Mouse (Mus musculus): ENCODE data around the gene Napepld. TPM values are rescaled to one million over a fixed set of nuclear protein-coding genes. Genes with fewer than 3 reads are reported as not detected.
A peak's percentile ranks its signal among the peaks of the same experiment; 100 is the strongest.

Gene Napepld
- polyA plus RNA-seq, 1 experiment from 2014 or later = 2.8 TPM

GRCm38 (mm10) chr5:21685001-21685400 is 16.2 kb downstream of the Napepld start:
- Histone ChIP-seq H3K9me3 (no peaks in the 10 kb centered on the region), H3K4me1 (replicated peaks) (no peaks in the 10 kb centered on the region), H3K4me2 (no peak overlapping the region), H3K36me3 (no peaks in the 10 kb centered on the region), H3K27me3 (no peaks in the 10 kb centered on the region), H3K9ac (replicated peaks) (no peak overlapping the region), H3K4me3 (replicated peaks) (no peak overlapping the region), H3K27ac (no peak overlapping the region)
- ATAC-seq (ENCODE audit: insufficient number of reproducible peaks, insufficient read depth, low FRiP score, low TSS enrichment, low read depth) = no peak
- 72% methylated on average over 10 of the region's 10 CpGs for WGBS

GRCm38 (mm10) chr5:21683811-21684210 is 17.4 kb downstream of the Napepld start:
- H3K27ac ChIP-seq = no peak overlapping the region
- H3K9me3 ChIP-seq = no peaks in the 10 kb centered on the region
- H3K9ac ChIP-seq (replicated peaks) = no peak overlapping the region
- WGBS = 94% methylated on average over 9 of the region's 9 CpGs
- H3K27me3 ChIP-seq = no peaks in the 10 kb centered on the region
- H3K4me1 ChIP-seq (replicated peaks) = no peaks in the 10 kb centered on the region
- H3K4me3 ChIP-seq (replicated peaks) = no peak overlapping the region
- no peaks in the 10 kb centered on the region for H3K36me3 ChIP-seq
- no peak for ATAC-seq (ENCODE audit: insufficient number of reproducible peaks, insufficient read depth, low FRiP score, low TSS enrichment, low read depth)
- no peak overlapping the region for H3K4me2 ChIP-seq

GRCm38 (mm10) chr5:21680940-21681339 is 20.3 kb downstream of the Napepld start:
- WGBS = 87% methylated on average over 5 of the region's 5 CpGs
- H3K36me3 ChIP-seq = no peaks in the 10 kb centered on the region
- no peak for ATAC-seq (ENCODE audit: insufficient number of reproducible peaks, insufficient read depth, low FRiP score, low TSS enrichment, low read depth)

GRCm38 (mm10) chr5:21680029-21680428 is 21.2 kb downstream of the Napepld start:
- WGBS = 77% methylated on average over 4 of the region's 4 CpGs
- H3K9me3 ChIP-seq = 0 out of 2 replicates have a peak, but pooled peaks cover 4% of the 10 kb centered on the region
- no peak overlapping the region for H3K9ac ChIP-seq (replicated peaks)
- ATAC-seq (ENCODE audit: insufficient number of reproducible peaks, insufficient read depth, low FRiP score, low TSS enrichment, low read depth) = no peak
- no peaks in the 10 kb centered on the region for H3K27me3 ChIP-seq
- H3K4me3 ChIP-seq (replicated peaks) = no peak overlapping the region
- H3K36me3 ChIP-seq = peaks cover 9% of the 10 kb centered on the region
- H3K27ac ChIP-seq = no peak overlapping the region
- no peaks in the 10 kb centered on the region; the same call in 1 of the 2 replicates for H3K4me1 ChIP-seq (replicated peaks)
- H3K4me2 ChIP-seq = no peak overlapping the region

More at GRCm38 (mm10) chr5:21680940-21681339, 20.3 kb downstream of the Napepld start:
- H3K9ac ChIP-seq (replicated peaks) = no peak overlapping the region
- no peak overlapping the region for H3K4me3 ChIP-seq (replicated peaks)
- H3K27me3 ChIP-seq = no peaks in the 10 kb centered on the region
- no peaks in the 10 kb centered on the region for H3K4me1 ChIP-seq (replicated peaks)
- H3K9me3 ChIP-seq = 0 out of 2 replicates have a peak, but pooled peaks cover 4% of the 10 kb centered on the region
- no peak overlapping the region for H3K4me2 ChIP-seq
- no peak overlapping the region for H3K27ac ChIP-seq

GRCm38 (mm10) chr5:21678363-21678762 is 22.8 kb downstream of the Napepld start:
- peaks cover 16% of the 10 kb centered on the region for H3K36me3 ChIP-seq
- H3K4me2 ChIP-seq = no peak overlapping the region
- H3K9ac ChIP-seq (replicated peaks) = no peak overlapping the region
- 0 out of 2 replicates have a peak, but pooled peaks cover 4% of the 10 kb centered on the region for H3K9me3 ChIP-seq
- H3K27me3 ChIP-seq = no peaks in the 10 kb centered on the region
- H3K4me1 ChIP-seq (replicated peaks) = peaks cover 5% of the 10 kb centered on the region
- no peak for ATAC-seq (ENCODE audit: insufficient number of reproducible peaks, insufficient read depth, low FRiP score, low TSS enrichment, low read depth)
- no peak overlapping the region for H3K4me3 ChIP-seq (replicated peaks)
- H3K27ac ChIP-seq = no peak overlapping the region
- 95% methylated on average over 9 of the region's 9 CpGs for WGBS

GRCm38 (mm10) chr5:21677939-21678338 is 23.3 kb downstream of the Napepld start:
- H3K4me2 ChIP-seq = no peak overlapping the region
- no peaks in the 10 kb centered on the region for H3K27me3 ChIP-seq
- H3K4me1 ChIP-seq (replicated peaks) = peaks cover 9% of the 10 kb centered on the region
- 88% methylated on average over 6 of the region's 6 CpGs for WGBS
- no peak overlapping the region for H3K4me3 ChIP-seq (replicated peaks)
- no peak overlapping the region for H3K9ac ChIP-seq (replicated peaks)
- no peak for ATAC-seq (ENCODE audit: insufficient number of reproducible peaks, insufficient read depth, low FRiP score, low TSS enrichment, low read depth)
- no peak overlapping the region for H3K27ac ChIP-seq
- H3K36me3 ChIP-seq = peaks cover 16% of the 10 kb centered on the region
- H3K9me3 ChIP-seq = 0 out of 2 replicates have a peak, but pooled peaks cover 4% of the 10 kb centered on the region

- Histone ChIP-seq H3K4me1 (replicated peaks) (peaks cover 10% of the 10 kb centered on the region), H3K36me3 (peaks cover 16% of the 10 kb centered on the region), H3K27me3 (no peaks in the 10 kb centered on the region), H3K4me2 (no peak overlapping the region), H3K4me3 (replicated peaks) (no peak overlapping the region), H3K9ac (replicated peaks) (no peak overlapping the region), H3K9me3 (0 out of 2 replicates have a peak, but pooled peaks cover 4% of the 10 kb centered on the region), H3K27ac (no peak overlapping the region)
- no peak for ATAC-seq (ENCODE audit: insufficient number of reproducible peaks, insufficient read depth, low FRiP score, low TSS enrichment, low read depth)
- WGBS = 93% methylated on average over 23 of the region's 23 CpGs
These were observed 25.7 kb downstream of the Napepld start for GRCm38 (mm10) chr5:21675494-21675893.

- Histone ChIP-seq H3K4me3 (replicated peaks) (no peak overlapping the region), H3K27ac (no peak overlapping the region), H3K36me3 (peaks cover 16% of the 10 kb centered on the region), H3K9ac (replicated peaks) (no peak overlapping the region), H3K4me1 (replicated peaks) (peaks cover 10% of the 10 kb centered on the region), H3K27me3 (no peaks in the 10 kb centered on the region), H3K9me3 (0 out of 2 replicates have a peak, but pooled peaks cover 4% of the 10 kb centered on the region), H3K4me2 (no peak overlapping the region)
- no peak for ATAC-seq (ENCODE audit: insufficient number of reproducible peaks, insufficient read depth, low FRiP score, low TSS enrichment, low read depth)
- WGBS = 81% methylated on average over 12 of the region's 12 CpGs
These were observed 26.2 kb downstream of the Napepld start for GRCm38 (mm10) chr5:21675019-21675418.

GRCm38 (mm10) chr5:21673742-21674141 is 27.5 kb downstream of the Napepld start:
- no peak for ATAC-seq (ENCODE audit: insufficient number of reproducible peaks, insufficient read depth, low FRiP score, low TSS enrichment, low read depth)
- 70% methylated on average over 9 of the region's 9 CpGs for WGBS
- Histone ChIP-seq H3K27ac (no peak overlapping the region), H3K36me3 (peaks cover 16% of the 10 kb centered on the region), H3K27me3 (no peaks in the 10 kb centered on the region), H3K4me1 (replicated peaks) (peaks cover 10% of the 10 kb centered on the region), H3K9me3 (0 out of 2 replicates have a peak, but pooled peaks cover 4% of the 10 kb centered on the region), H3K4me3 (replicated peaks) (no peak overlapping the region), H3K4me2 (no peak overlapping the region), H3K9ac (replicated peaks) (no peak overlapping the region)

- no peak overlapping the region for H3K9ac ChIP-seq (replicated peaks)
- H3K4me3 ChIP-seq (replicated peaks) = 0 out of 2 replicates have a peak overlapping the region, but pooled peaks have one; percentile 6
- ATAC-seq (ENCODE audit: insufficient number of reproducible peaks, insufficient read depth, low FRiP score, low TSS enrichment, low read depth) = no peak
- 44% methylated on average over 23 of the region's 23 CpGs for WGBS
- H3K9me3 ChIP-seq = 0 out of 2 replicates have a peak, but pooled peaks cover 2% of the 10 kb centered on the region
- 0 out of 2 replicates have a peak overlapping the region, but pooled peaks have one; percentile 19 for H3K27ac ChIP-seq
- H3K4me1 ChIP-seq (replicated peaks) = peaks cover 11% of the 10 kb centered on the region
- H3K27me3 ChIP-seq = no peaks in the 10 kb centered on the region
- peaks cover 16% of the 10 kb centered on the region for H3K36me3 ChIP-seq
- peak overlapping the region; percentile 44 for H3K4me2 ChIP-seq
These were observed 28.2 kb downstream of the Napepld start for GRCm38 (mm10) chr5:21672812-21673635.

GRCm38 (mm10) chr5:21669307-21669706 is 31.9 kb downstream of the Napepld start:
- Histone ChIP-seq H3K27ac (no peak overlapping the region), H3K27me3 (no peaks in the 10 kb centered on the region), H3K36me3 (peaks cover 3% of the 10 kb centered on the region; the same call in 1 of the 2 replicates), H3K9ac (replicated peaks) (no peak overlapping the region), H3K4me1 (replicated peaks) (peaks cover 20% of the 10 kb centered on the region), H3K9me3 (no peaks in the 10 kb centered on the region), H3K4me2 (no peak overlapping the region), H3K4me3 (replicated peaks) (no peak overlapping the region)
- WGBS = 86% methylated on average over 2 of the region's 2 CpGs
- ATAC-seq (ENCODE audit: insufficient number of reproducible peaks, insufficient read depth, low FRiP score, low TSS enrichment, low read depth) = no peak

All from limb, embryonic 12.5 days (tissue).